Mouse (Mus musculus): ENCODE measurements around the gene Pld3. TPM values are rescaled to one million over a fixed set of nuclear protein-coding genes. Genes with fewer than 3 reads are reported as not detected.
A peak's percentile ranks its signal among the peaks of the same experiment; 100 is the strongest.

The Pld3 gene
- total and polyA plus RNA-seq, 3 experiments, result 11.1 to 22.8 TPM; not detected in 1

- Histone ChIP-seq H3K4me3 (ENCODE audit: control insufficient read depth in 1 of 2, insufficient read depth in 1 of 2, low read depth in 2 of 2, low read length in 2 of 2) (no peak overlapping the region), H3K9ac (ENCODE audit: control insufficient read depth, low read depth, low read length, poor library complexity, severe bottlenecking) (no peak overlapping the region), H3K36me3 (ENCODE audit: control insufficient read depth in 1 of 2, insufficient read depth in 2 of 2, low read length in 2 of 2) (0 out of 4 replicates have a peak, but pooled peaks cover 0 to 5% of the 10 kb centered on the region in 2 experiments), H3K4me1 (ENCODE audit: control insufficient read depth in 1 of 2, insufficient read depth in 2 of 2, low read length in 2 of 2) (peaks cover 3 to 7% of the 10 kb centered on the region in 2 experiments; a peak in 3 of 4 replicates), H3K9me3 (replicated peaks; ENCODE audit: insufficient read depth, low read length) (no peaks in the 10 kb centered on the region), H3K27ac (ENCODE audit: control insufficient read depth, low read depth, low read length) (no peak overlapping the region), H3K79me2 (ENCODE audit: control insufficient read depth, insufficient read depth, low read length, poor library complexity) (peaks cover 8% of the 10 kb centered on the region), H3K27me3 (ENCODE audit: control insufficient read depth in 1 of 2, insufficient read depth in 2 of 2, low read length in 2 of 2) (no peaks in the 10 kb centered on the region)
- TF ChIP-seq EP300 (IDR thresholded peaks at IDR 0.05; ENCODE audit: low read depth in 1 of 2, low read length in 2 of 2) (no peak), ZKSCAN1 (IDR thresholded peaks at IDR 0.05; ENCODE audit: low read depth, low read length) (no peak)
- DNase-seq (ENCODE audit: low read depth, low spot score), result no peak
Measured at GRCm38 (mm10) chr7:27549597-27549996, 3.4 kb downstream of the Pld3 start.

GRCm38 (mm10) chr7:27544675-27545370 is 8.2 kb downstream of the Pld3 start:
- no peak for DNase-seq (ENCODE audit: low read depth, low spot score)
- no peaks in the 10 kb centered on the region for H3K27me3 ChIP-seq (ENCODE audit: control insufficient read depth in 1 of 2, insufficient read depth in 2 of 2, low read length in 2 of 2)
- no peaks in the 10 kb centered on the region; the same call in 1 of the 2 replicates for H3K79me2 ChIP-seq (ENCODE audit: control insufficient read depth, insufficient read depth, low read length, poor library complexity)
- no peak overlapping the region for H3K27ac ChIP-seq (ENCODE audit: control insufficient read depth, low read depth, low read length)
- peaks cover 0 to 9% of the 10 kb centered on the region in 2 experiments; a peak in 2 of 4 replicates for H3K36me3 ChIP-seq (ENCODE audit: control insufficient read depth in 1 of 2, insufficient read depth in 2 of 2, low read length in 2 of 2)
- no peak overlapping the region for H3K9ac ChIP-seq (ENCODE audit: control insufficient read depth, low read depth, low read length, poor library complexity, severe bottlenecking)
- H3K4me1 ChIP-seq (ENCODE audit: control insufficient read depth in 1 of 2, insufficient read depth in 2 of 2, low read length in 2 of 2), result peaks cover 2 to 28% of the 10 kb centered on the region in 2 experiments; a peak in 3 of 4 replicates
- TF ChIP-seq POLR2AphosphoS5 (IDR thresholded peaks at IDR 0.05; ENCODE audit: borderline replicate concordance, low read depth, low read length) (no peak), RCOR1 (IDR thresholded peaks at IDR 0.05; ENCODE audit: low read depth, low read length) (0 out of 2 replicates have a peak, but pooled peaks have one; percentile 18)
- no peak overlapping the region for H3K4me3 ChIP-seq (ENCODE audit: control insufficient read depth in 1 of 2, insufficient read depth in 1 of 2, low read depth in 2 of 2, low read length in 2 of 2)
- no peaks in the 10 kb centered on the region for H3K9me3 ChIP-seq (replicated peaks; ENCODE audit: insufficient read depth, low read length)

- no peak for DNase-seq (ENCODE audit: low read depth, low spot score)
- no peak for TF ChIP-seq POLR2A (IDR thresholded peaks at IDR 0.05; ENCODE audit: control insufficient read depth in 1 of 2, insufficient read depth in 1 of 2, low read depth in 1 of 2, low read length in 2 of 2, poor library complexity in 1 of 2)
- TF ChIP-seq CHD2 (IDR thresholded peaks at IDR 0.05; ENCODE audit: low read length), result peak; percentile 20; the same call in 1 of the 2 replicates
- H3K4me1 ChIP-seq (ENCODE audit: control insufficient read depth in 1 of 2, insufficient read depth in 2 of 2, low read length in 2 of 2), result peaks cover 2 to 28% of the 10 kb centered on the region in 2 experiments
Measured at GRCm38 (mm10) chr7:27543851-27544250, 9.2 kb downstream of the Pld3 start.

GRCm38 (mm10) chr7:27543065-27543464 is 10.0 kb downstream of the Pld3 start:
- Histone ChIP-seq H3K9me3 (replicated peaks; ENCODE audit: insufficient read depth, low read length) (no peaks in the 10 kb centered on the region), H3K27ac (ENCODE audit: control insufficient read depth, low read depth, low read length) (peak overlapping the region; percentile 24; the same call in 1 of the 2 replicates), H3K27me3 (ENCODE audit: control insufficient read depth in 1 of 2, insufficient read depth in 2 of 2, low read length in 2 of 2) (no peaks in the 10 kb centered on the region), H3K79me2 (ENCODE audit: control insufficient read depth, insufficient read depth, low read length, poor library complexity) (no peaks in the 10 kb centered on the region; the same call in 1 of the 2 replicates), H3K36me3 (ENCODE audit: control insufficient read depth in 1 of 2, insufficient read depth in 2 of 2, low read length in 2 of 2) (peaks cover 0 to 9% of the 10 kb centered on the region in 2 experiments; a peak in 2 of 4 replicates), H3K4me3 (ENCODE audit: control insufficient read depth in 1 of 2, insufficient read depth in 1 of 2, low read depth in 2 of 2, low read length in 2 of 2) (peak overlapping the region; percentile 65 to 91), H3K4me1 (ENCODE audit: control insufficient read depth in 1 of 2, insufficient read depth in 2 of 2, low read length in 2 of 2) (peaks cover 2 to 28% of the 10 kb centered on the region in 2 experiments), H3K9ac (ENCODE audit: control insufficient read depth, low read depth, low read length, poor library complexity, severe bottlenecking) (peak overlapping the region; percentile 69)
- no peak for DNase-seq (ENCODE audit: low read depth, low spot score)
- no peak for TF ChIP-seq TAL1 (IDR thresholded peaks at IDR 0.05; ENCODE audit: low read length)
- TF ChIP-seq ELF1 (IDR thresholded peaks at IDR 0.05; ENCODE audit: low read depth, low read length), result no peak
- no peak for TF ChIP-seq ETS1 (IDR thresholded peaks at IDR 0.05; ENCODE audit: low read depth, low read length)
- no peak for TF ChIP-seq HCFC1 (IDR thresholded peaks at IDR 0.05; ENCODE audit: low read depth, low read length)
- no peak for TF ChIP-seq MEF2A (IDR thresholded peaks at IDR 0.05; ENCODE audit: extremely low read depth, insufficient replicate concordance, low read depth, low read length, poor library complexity, severe bottlenecking)
- TF ChIP-seq CHD1 (IDR thresholded peaks at IDR 0.05; ENCODE audit: low read depth, low read length), result no peak
- TF ChIP-seq MYC (IDR thresholded peaks at IDR 0.05; ENCODE audit: low read depth, low read length), result no peak
- no peak for TF ChIP-seq NRF1 (IDR thresholded peaks at IDR 0.05; ENCODE audit: insufficient read depth, low read depth, low read length, poor library complexity, severe bottlenecking)

More at GRCm38 (mm10) chr7:27543851-27544250, 9.2 kb downstream of the Pld3 start:
- Histone ChIP-seq H3K27ac (ENCODE audit: control insufficient read depth, low read depth, low read length) (no peak overlapping the region), H3K4me3 (ENCODE audit: control insufficient read depth in 1 of 2, insufficient read depth in 1 of 2, low read depth in 2 of 2, low read length in 2 of 2) (no peak overlapping the region), H3K79me2 (ENCODE audit: control insufficient read depth, insufficient read depth, low read length, poor library complexity) (no peaks in the 10 kb centered on the region; the same call in 1 of the 2 replicates), H3K27me3 (ENCODE audit: control insufficient read depth in 1 of 2, insufficient read depth in 2 of 2, low read length in 2 of 2) (no peaks in the 10 kb centered on the region), H3K36me3 (ENCODE audit: control insufficient read depth in 1 of 2, insufficient read depth in 2 of 2, low read length in 2 of 2) (peaks cover 0 to 9% of the 10 kb centered on the region in 2 experiments; a peak in 2 of 4 replicates), H3K9ac (ENCODE audit: control insufficient read depth, low read depth, low read length, poor library complexity, severe bottlenecking) (no peak overlapping the region), H3K9me3 (replicated peaks; ENCODE audit: insufficient read depth, low read length) (no peaks in the 10 kb centered on the region)
